Mouse (Mus musculus): Measurements from ENCODE around the gene Mettl18.
"Not testable (repeated sequence)": the region's sequence is repeated elsewhere in the genome, so short reads cannot be mapped to it uniquely, and the experiment has no call there.

The Mettl18 gene

DNA sequence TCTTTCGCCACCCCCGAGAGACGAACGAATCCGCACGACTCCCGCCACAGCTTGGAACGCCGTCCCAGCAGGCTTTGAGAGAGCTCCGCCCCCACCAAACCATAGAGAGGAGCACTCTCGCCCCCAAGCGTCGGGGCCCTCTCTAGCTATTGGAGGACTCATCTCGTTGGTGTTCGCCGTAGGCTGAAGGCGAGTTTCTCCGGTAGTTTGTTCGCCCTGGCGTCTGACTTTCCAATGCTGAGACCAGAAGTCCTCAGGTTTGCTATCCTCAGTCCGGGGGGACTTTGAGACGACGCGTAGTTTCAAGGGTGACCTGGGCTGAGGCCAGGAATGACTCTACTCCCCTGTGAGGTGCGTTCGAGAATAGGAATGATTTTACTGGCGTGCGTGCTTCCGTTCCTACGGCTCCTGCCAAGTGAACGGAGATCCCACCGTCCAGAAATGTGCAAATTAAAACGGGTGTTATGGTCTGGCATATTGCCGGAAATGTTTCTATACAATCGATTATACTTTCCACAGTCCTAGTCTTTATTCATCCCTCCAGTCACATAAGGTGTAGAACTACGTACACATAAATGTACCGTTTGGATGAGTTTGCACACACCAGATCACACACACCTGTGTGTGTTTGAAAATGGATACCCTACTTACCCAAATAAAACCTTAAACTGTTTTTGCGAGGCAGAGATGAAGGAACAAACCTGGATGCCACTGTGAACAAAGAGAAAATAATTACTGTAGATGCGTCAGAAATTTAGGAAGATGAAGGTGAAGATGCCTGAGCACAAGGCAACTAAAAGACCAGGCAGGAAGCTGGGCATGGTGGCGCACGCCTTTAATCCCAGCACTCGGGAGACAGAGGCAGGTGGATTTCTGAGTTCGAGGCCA lies at the start of gene Mettl18, which contains the start of gene BC055324:
Gene Mettl18, plus strand, starts transcription at position 169 of the 888 bp plus-strand sequence.
Gene BC055324, minus strand, starts transcription at position 76 of the 888 bp plus-strand sequence.
- DNase-seq (ENCODE audit: low spot score), result peak; percentile 82

DNA sequence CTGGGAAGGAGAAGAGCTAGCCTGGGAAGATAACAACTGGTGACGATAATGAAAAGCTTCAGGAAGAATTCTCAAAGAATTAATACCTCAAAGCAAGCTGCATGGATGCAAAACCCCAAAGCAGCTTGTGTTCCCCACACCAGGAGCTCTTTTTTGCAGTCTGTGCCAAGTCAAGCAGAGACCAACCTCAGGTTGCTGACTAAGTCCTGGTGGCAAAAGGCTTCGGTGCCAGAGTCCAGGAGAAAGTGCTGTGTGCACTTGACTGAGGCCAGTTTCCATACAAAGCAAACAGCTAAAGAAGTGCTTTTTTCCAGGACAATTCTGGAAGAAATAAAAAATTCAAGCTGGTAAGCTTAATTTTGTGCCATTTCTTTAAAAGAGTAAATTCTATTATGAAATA lies 41.3 kb upstream of the Mettl18 start:
- DNase-seq (ENCODE audit: low spot score), result no peak

DNA sequence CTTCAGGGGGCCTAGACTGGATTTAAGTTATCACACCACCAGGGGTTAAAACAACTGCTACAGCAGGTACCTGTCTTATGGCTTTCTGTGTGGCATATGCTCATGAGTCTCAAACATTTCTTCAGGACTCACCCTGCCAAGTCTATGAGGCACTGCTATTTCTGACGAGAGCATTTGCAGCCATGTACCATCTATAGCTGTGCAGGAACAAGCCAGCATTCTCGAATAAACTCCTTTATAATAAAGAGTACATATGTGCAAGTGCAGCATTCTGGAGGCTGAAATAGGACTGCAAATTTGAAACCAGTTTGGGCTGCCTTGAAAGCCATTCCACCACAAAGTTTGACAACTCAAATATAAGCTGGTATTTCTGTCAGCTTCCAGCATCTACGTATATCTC lies 36.7 kb upstream of the Mettl18 start:
- no peak for DNase-seq (ENCODE audit: low spot score)

DNA sequence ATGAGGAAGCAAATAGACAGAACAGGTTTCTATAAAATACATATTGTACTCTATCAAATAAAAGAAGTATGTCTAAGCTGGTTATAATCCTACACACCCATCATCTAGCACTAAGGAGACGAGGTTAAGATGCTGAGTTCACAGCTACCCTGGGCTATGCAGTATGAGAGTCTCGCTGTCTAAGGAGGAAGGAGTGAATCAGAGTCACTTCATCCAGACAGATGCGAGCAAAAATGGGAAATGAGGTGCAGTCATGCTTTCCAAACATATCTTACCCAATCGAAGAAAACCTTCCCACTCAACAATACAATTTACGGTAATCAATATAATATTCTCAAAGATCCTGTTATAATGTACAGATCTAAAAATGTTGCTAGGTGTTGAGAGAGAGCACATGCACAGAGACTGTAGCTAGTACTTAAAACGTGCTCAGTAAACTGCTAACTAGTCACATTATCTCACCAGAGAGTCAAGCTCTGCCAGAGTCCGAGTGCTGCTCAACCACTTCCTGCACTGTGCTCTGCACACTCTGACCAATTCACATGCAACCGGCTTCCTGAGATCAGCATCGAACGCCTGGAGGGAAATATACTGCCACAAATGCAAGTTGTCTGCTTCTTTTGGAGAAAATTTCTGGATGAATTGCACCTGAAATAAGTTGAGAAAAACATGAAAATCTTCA lies 30.5 kb upstream of the Mettl18 start:
- DNase-seq (ENCODE audit: low spot score), result no peak

DNA sequence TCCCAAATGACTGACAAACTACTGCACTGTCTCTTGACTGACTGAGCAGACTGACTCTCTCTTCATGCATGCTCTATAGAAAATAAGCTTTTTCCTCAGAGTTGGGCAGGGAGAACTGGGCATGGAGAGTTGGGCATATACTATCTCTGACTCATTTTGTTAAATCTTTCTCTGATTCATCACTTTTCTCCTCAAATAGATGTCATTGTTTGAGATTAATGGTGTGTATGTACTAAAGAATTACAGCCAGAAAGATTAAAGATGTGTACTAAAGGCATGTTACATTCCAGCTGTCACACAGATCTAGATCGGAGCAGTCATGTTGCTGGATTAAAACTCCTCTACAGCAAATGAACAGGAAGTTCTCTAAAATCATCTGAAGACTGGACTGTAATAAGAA lies 20.2 kb upstream of the Mettl18 start:
- DNase-seq (ENCODE audit: low spot score), result no peak

DNA sequence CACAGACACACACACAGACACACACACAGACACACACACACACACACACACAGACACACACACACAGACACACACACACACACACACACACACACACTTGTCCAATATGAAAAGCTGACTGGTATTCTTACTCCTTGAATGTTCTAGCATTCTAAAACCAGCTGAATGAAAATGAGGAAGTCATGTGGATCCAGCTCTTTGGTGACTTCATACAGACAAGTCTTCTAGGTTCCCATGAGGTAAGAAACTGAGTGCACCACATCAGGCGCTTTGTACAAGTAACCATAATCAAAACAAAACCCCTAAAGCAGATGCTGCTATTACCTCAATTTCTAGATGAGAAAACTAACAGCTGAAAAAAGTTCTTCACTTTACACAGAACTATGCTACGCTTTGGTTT lies 19.6 kb upstream of the Mettl18 start:
- no peak for DNase-seq (ENCODE audit: low spot score)

DNA sequence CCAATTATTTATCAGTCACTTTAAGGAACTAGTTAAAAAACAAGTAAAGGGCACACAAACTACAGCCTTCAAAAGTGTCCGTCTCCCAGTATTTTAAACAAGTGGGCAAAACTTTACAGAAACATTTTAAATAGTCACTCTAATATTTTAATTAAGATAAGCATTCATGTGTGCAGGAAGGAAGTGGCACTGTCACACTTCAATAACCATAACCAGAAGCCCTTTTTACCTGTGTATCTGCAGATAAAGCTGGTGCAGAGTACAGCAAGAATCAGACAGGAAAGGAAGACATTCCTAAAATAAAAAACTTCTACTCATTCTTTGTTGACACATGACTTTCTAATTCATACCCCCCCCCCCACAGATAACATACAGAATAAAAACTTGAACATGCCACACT lies 18.2 kb upstream of the Mettl18 start:
- no peak for DNase-seq (ENCODE audit: low spot score)

DNA sequence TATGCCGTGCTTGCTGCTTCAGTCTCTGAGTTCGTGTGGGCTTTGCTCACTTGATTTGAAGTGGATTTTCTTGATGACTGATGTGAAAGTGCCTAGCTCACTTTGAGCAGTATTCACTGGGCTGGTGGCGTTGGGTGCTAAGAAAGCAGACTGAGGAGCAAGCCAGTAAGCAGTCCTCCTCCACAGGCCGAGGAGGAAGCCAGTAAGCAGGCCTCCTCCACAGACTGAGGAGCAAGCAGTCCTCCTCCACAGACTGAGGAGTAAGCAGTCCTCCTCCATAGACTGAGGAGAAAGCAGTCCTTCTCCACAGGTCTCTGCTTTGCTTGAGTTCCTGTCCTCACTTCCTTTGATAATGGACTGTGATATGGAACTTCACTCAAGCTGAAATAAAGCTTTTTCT lies 2.3 kb upstream of the Mettl18 start:
- no peak for DNase-seq (ENCODE audit: low spot score)

DNA sequence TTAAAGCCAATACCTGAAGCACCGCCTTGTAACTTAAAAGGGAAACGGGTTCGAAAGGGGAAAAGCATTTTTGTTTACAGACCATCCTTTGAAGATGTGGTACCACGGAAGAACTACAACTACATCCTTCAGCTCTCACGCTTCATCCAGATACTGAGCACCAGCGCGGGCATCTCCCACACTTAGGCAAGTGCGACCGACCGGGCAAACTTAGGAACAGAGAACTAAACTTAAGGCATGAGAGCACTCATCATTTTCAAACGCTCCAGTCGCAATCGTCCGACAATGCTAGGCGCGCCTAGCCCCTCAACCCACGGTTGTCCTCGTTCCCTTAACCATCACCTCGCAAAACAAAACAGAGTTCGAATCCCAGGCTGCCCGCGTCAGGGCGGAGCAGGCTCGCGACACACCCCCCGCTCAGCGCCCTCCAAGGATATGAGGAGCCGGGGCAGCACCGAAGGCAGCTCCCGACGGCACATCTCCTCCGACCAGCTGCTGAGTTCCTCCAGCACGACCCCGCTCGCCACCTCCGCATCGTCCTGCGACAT lies 442 bp upstream of the Mettl18 start:
- DNase-seq (ENCODE audit: low spot score), result no peak

DNA sequence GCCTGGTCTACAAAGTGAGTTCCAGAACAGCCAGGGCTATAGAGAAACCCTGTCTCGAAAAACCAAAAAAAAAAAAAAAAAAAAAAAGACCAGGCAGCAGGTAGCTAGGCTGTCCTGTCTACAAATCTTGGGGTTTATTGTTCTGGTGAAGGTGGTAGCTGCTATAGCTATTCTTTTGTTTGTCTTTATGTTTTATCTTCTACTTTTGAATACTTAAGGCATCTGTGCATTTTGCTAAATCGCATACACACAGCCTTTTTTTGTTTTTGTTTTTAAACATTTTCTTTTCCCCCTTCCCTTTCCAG lies 872 bp downstream of the Mettl18 start:
- DNase-seq (ENCODE audit: low spot score), result no peak

DNA sequence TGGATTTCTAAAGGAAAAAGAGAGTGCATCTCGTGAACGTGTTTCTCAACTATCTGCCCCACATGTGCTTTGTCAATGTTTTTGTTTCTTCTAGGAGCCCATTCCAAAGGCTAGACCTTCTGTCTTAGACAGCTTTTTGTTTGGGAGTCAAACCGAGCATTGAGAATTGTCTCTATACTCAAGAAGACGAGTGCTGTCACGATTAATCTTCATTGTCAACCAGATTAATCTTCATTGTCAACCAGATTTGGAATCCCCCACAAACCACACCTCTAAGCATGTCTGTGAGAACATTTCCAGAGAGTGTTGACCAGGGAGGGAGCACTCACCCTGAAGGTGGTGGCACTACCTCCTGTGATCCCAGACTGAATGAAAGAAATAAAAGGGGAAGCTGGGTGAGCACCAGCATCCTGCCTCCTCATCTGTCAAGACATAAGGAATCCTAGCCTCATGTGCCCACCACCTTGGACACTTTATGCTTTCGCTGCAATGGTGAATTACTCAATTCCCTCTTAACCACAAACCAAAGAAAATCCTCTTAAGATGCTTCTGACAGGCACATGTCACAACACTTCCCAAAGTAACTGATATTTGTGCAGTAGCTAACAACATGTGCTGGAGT lies 7.3 kb downstream of the Mettl18 start:
- no peak for DNase-seq (ENCODE audit: low spot score)

DNA sequence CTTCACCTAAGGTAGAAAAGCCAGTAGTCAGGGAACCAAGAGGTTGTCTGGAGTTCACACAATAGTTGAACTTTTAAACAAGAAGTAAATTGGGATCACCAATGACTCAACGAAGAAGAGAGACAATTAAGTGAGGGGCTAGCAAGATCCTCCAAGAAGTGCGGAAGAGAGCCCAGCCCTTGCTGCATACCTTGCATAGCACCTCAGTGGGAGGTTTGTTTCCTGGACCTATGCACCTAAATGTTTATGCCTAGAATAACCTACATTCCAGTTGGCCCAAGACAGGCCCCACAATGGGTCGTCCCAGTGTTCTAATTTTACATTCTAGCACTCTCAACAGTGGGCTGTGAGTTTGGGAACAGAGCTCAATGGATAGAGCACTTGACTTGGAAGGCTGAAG lies 9.6 kb downstream of the Mettl18 start:
- DNase-seq (ENCODE audit: low spot score), result no peak

DNA sequence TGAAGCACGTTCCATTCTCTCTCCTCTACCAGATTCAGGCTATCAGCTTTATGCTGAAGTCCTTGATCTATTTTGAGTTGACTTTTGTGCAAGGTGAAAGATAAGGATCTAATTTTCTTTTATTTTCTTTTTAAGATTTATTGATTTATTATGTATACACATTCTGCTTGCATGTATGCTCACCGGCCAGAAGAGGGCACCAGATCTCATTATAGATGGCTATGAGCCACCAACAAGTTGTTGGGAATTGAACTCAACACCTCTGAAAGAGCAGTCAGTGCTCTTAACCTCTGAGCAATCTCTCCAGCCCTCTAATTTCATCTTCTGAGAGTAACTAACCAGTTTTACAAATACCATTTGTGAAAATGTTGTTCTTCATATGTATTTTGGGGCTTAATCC lies 14.5 kb downstream of the Mettl18 start:
- no peak for DNase-seq (ENCODE audit: low spot score)

DNA sequence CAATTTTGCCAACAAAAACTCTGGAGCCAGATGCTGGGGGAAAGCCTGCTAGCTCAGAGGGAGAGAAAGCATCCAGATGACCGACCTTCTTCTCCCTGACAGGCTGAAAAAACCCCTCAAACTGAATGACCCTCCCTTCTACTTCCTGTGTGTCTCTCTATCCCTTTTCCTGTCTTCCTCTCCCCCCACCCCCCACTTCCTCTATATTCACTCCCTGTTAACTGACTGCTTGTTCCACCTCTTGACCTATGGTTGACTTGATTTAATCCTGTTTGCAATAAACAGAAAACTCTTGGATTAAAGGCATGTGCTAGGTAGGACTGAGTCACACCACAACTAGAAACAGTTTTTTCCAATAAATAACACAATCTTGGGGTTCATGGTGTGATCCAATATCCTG lies 19.9 kb downstream of the Mettl18 start:
- DNase-seq (ENCODE audit: low spot score), result no peak

DNA sequence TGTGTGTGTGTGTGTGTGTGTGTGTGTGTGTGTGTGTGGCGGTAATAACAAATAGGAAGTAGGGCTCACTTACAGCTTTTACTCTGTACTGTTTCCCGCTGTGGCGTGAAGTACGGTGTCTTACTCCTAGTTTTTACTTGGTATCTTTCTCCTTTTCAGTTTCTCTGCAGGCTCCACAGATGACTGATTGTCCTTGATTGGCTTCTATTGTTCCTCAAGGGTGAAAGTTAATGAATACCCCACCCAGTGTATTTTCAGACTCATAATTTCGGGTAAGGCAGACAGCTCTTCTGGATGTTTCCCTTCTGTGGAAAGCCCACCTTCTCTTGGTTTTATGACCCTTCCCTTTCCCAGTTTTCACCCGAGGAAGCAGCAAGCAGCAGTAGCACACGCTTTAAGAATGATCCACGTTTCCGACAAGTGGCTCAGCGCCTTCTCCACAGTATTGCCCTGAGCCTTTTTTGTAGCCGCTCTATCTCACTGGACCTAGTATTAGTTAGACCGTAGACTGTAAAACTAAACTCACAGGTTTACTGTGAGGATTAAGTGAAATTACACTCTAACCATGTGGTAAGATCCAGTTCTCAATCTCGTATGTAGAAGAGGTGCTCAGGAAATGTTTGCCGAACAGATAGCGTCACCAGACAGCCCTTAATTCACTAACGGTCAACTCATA lies 23.7 kb downstream of the Mettl18 start:
- DNase-seq (ENCODE audit: low spot score), result no peak

DNA sequence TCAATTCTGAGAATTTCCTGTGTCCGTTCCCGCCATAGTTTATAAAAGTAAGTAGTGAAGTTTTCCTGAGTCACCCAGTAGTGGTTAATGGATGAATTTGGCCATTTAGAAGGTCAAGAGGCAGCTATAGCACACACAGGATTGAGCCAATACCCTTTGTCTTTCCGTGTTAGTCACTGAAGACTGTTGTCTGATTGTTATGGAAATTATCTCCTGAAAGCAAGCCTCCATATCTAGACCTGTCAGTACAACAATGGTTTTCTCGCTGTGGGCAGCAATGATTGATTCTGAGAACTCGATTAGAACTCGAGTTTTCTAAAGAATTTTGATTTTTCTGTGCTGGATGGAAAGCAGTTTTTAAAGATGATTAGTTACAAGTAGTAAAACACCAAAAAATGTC lies 25.1 kb downstream of the Mettl18 start:
- no peak for DNase-seq (ENCODE audit: low spot score)

DNA sequence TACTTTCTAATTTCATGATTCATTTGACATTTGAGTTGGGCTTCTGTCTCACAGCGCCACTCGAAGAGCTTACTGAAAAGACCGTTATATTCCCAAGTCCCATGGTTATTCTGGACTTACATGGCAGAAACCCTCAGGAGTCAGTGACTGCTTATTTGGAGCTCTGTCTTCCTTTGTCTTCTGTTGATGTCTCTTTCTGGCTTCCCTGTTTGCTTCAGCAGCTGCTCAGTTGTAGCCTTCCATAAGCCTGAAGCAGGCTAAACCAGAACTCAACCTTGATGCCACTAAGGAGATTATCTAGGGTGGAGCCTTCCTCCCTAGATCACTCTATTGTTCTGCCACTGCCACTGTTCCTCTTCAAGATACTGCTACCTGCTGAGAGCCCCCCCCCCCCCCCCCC lies 26.1 kb downstream of the Mettl18 start:
- DNase-seq (ENCODE audit: low spot score), result not testable (repeated sequence)

DNA sequence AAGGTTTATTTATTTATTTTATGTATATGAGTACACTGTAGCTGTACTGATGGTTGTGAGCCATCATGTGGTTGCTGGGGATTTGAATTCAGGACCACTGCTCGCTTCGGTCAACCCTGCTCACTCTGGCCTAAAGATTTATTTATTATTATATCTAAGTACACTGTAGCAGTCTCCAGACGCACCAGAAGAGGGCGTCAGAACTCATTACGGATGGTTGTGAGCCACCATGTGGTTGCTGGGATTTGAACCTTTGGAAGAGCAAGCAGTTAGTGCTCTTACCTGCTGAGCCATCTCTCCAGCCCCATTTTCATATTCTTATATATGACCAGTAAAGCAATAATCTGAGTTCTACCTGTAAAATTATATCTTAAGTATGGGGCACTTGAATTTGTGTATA lies 27.4 kb downstream of the Mettl18 start:
- DNase-seq (ENCODE audit: low spot score), result not testable (repeated sequence)

DNA sequence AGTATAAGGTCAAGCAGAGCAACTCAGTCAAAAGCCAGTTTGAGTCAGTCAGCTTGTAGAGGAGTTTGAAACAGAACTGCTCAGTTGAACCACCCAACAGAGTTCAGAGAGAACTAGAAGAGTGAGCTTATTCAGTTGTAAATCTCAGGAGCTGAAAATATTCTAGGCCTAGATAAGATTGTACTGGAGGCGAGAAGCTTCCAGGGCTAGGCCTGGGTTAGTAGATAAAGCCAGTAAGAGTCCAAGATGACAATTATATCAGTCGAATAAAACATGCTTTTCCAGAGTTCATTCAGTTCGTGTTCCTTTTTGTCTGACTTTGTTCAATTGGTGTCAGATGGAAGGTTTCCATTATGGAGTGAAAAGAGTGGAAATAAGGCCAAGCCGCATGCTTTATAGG lies 31.0 kb downstream of the Mettl18 start:
- no peak for DNase-seq (ENCODE audit: low spot score)

DNA sequence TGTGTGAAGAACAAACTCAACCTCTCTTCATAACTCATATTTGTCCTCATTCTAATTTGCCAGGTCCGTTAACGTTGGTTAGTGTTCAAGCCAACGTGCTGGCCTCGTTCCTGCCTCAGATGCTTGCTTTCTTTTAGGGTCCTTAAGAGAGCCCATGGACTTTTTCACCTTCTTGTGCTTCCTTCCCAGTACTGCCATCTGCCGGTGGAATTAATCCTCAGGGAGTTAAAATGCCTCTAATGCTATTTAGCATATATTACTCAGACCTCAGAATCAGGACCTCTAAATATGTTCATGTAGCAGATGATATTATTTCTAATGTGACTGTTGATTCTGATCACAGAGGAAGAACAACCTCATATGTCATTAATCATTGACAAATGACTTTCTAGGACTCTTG lies 32.7 kb downstream of the Mettl18 start:
- no peak for DNase-seq (ENCODE audit: low spot score)

DNA sequence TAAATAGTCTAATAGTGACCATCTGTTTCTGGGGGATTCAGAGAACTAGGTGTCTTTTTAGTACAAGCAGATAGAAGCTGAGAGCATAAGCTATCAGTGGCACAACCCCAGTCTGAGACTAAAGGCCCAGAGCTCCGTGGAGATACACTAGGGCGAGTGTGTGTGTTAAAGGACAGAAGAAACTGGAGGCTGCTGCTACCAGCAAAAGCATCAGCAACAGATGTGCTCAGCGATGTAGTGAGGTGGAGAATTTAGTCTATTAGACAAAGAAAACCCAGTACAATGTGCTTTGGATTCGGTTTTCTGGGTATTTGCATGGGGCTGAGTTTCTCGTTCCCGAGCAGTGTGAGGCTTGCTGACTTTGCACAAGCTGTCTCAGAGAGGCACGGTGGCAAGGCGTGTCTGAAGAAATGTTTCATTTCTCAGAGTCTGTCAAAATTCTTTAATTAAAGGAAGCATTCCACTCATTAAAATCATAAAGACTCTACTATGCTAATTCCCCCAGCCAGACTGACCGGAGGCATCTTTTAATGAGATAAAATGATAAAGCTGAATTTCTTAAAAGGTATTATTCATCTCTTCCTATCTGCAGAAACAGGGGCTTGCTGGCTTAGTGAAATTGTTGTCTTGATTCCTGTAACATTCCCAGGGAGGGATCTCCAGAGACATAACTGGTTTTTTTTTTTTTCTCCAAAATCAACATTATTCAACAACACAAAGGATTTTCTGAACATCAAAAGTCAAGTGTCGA lies 45.9 kb downstream of the Mettl18 start:
- no peak for DNase-seq (ENCODE audit: low spot score)

DNA sequence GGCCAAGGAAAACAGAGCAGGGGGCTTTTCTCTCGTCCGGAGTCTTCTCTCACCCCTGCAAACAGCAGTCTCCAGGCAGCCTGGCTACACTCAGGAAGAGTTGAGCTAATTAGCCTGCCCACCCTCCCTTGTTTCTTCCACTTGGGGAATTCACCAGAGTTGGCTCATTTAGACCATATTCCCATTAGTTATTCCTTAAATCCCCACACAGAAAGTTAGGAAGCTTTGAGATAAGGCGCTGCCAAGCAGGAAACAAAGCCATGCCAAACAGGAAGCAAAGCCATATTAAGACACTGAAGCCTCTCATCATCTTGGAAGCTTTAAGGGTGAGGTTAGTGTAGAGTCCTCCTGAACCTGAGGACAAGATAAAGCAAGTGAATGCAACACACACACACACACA lies 48.9 kb downstream of the Mettl18 start:
- DNase-seq (ENCODE audit: low spot score), result no peak
